Mouse (Mus musculus) kidney, adult 2 months (tissue): ENCODE data around the gene Fancd2os. TPM values are rescaled to one million over a fixed set of nuclear protein-coding genes. Genes with fewer than 3 reads are reported as not detected.

Source experiments
- DNase-seq: peaks from one replicate; pipeline ENCODE4 v3.0.0; 2021
- H3K27ac ChIP-seq: fragments of 200-500 bp; 2 replicates; pipeline ENCODE4 v1.5.1; 2012; ENCODE audit warnings: low read depth, low read length, control low read depth, inconsistent platforms; ENCODE audit not compliant: insufficient read depth
- H3K27me3 ChIP-seq: fragments of 200-500 bp; replicated peaks from 2 replicates; pipeline ENCODE4 v1.6.1; 2012; ENCODE audit warnings: mild to moderate bottlenecking, moderate library complexity, low read length, inconsistent platforms; ENCODE audit not compliant: control insufficient read depth, insufficient read depth
- H3K36me3 ChIP-seq: fragments of 200-500 bp; 2 replicates; pipeline ENCODE4 v1.6.1; 2012; ENCODE audit warnings: mild to moderate bottlenecking, moderate library complexity, low read length, inconsistent platforms; ENCODE audit not compliant: control insufficient read depth, insufficient read depth
- H3K4me1 ChIP-seq: fragments of 200-500 bp; 2 replicates; pipeline ENCODE4 v1.6.1; 2011; ENCODE audit warnings: low read length; ENCODE audit not compliant: control insufficient read depth, insufficient read depth
- H3K4me3 ChIP-seq: fragments of 200-500 bp; 2 replicates; pipeline ENCODE4 v1.5.1; 2011; ENCODE audit warnings: mild to moderate bottlenecking, low read depth, low read length, control low read depth; ENCODE audit not compliant: insufficient read depth
- CTCF ChIP-seq: fragments of 200-500 bp; conservative IDR thresholded peaks from 2 replicates; pipeline ENCODE4 v1.5.1; 2011; ENCODE audit warnings: low read depth, mild to moderate bottlenecking, control low read depth, low read length, moderate library complexity, mixed read lengths; ENCODE audit not compliant: insufficient read depth, insufficient read length
- POLR2A ChIP-seq: fragments of 200-500 bp; IDR thresholded peaks from one replicate; pipeline ENCODE4 v1.6.1; 2011; ENCODE audit warnings: low read depth, low read length, control low read depth
- WGBS: fragments of 180-500 bp; shearing (Covaris S2); methylation state at CpG from one replicate; pipeline ENCODE4 v1.1.7; 2018; 5-methylcytosine and 5-hydroxymethylcytosine counted together
- polyA plus RNA-seq: library from polyadenylated mRNA; depleted of rRNA; stranded (reverse); fragments of >200 nt; gene quantifications from 2 replicates; pipeline ENCODE4 v1.2.3, GENCODE M21; 2012

The Fancd2os gene
- polyA plus RNA-seq, 1 experiment: 1.3 TPM

- peak overlapping the region; percentile 38 for H3K4me3 ChIP-seq
- peak; percentile 84 for DNase-seq
- H3K4me1 ChIP-seq: peaks cover 13% of the 10 kb centered on the region
- no peaks in the 10 kb centered on the region for H3K27me3 ChIP-seq
- peak overlapping the region; percentile 85 for H3K27ac ChIP-seq
- H3K36me3 ChIP-seq: no peaks in the 10 kb centered on the region
- WGBS: 59% methylated on average over 4 of the region's 4 CpGs
- no peak for TF ChIP-seq POLR2A
- TF ChIP-seq CTCF: no peak
Measured at GRCm38 (mm10) chr6:113639201-113639600, 38.7 kb upstream of the Fancd2os start.

GRCm38 (mm10) chr6:113638302-113639040 is 38.0 kb upstream of the Fancd2os start, which contains the start of gene Irak2:
Gene Irak2 (plus strand): TSS chr6:113638467.
- 6% methylated on average over 37 of the region's 37 CpGs for WGBS
- Histone ChIP-seq H3K4me3 (peak within 1 kb of the TSS; percentile 96), H3K27me3 (no peaks in the 10 kb centered on the region), H3K4me1 (peaks cover 8% of the 10 kb centered on the region; the same call in 1 of the 2 replicates), H3K36me3 (no peaks in the 10 kb centered on the region), H3K27ac (peak within 1 kb of the TSS; percentile 85)
- TF ChIP-seq POLR2A: peak; percentile 84
- peak; percentile 96; the same call in 1 of the 2 replicates for TF ChIP-seq CTCF
- peak; percentile 97 for DNase-seq

GRCm38 (mm10) chr6:113632863-113633262 is 32.3 kb upstream of the Fancd2os start:
- H3K36me3 ChIP-seq: peaks cover 3% of the 10 kb centered on the region
- no peak for TF ChIP-seq POLR2A
- TF ChIP-seq CTCF: no peak
- WGBS: 93% methylated on average over 4 of the region's 4 CpGs
- no peak overlapping the region for H3K4me3 ChIP-seq
- DNase-seq: no peak
- H3K27me3 ChIP-seq: no peaks in the 10 kb centered on the region
- no peaks in the 10 kb centered on the region for H3K4me1 ChIP-seq
- H3K27ac ChIP-seq: no peak overlapping the region

DNA sequence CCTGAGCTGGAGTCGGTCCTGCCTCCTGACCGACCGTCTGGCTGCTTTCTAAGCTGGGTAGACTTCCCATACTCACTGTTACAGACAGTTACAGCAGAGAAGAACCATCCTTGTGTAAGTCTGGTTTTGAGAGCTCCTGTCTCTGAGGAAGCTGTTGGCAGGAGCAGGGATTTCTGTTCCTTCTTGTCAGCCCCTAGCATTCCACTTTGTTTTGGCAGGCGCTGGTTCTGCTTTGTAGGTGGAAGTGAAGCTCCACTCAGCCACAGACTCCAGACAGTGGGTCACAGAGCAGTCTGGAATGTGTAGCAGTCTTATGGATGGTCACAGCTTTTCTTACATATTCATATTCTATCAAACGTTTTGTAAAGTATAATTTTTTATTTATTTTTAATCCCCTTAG is 29.8 kb upstream of the Fancd2os start:
- TF ChIP-seq POLR2A (no peak), CTCF (no peak)
- Histone ChIP-seq H3K4me3 (no peak overlapping the region), H3K36me3 (peaks cover 3% of the 10 kb centered on the region), H3K27ac (no peak overlapping the region), H3K4me1 (no peaks in the 10 kb centered on the region), H3K27me3 (no peaks in the 10 kb centered on the region)
- no peak for DNase-seq
- WGBS: 82% methylated on average over 5 of the region's 5 CpGs

DNA sequence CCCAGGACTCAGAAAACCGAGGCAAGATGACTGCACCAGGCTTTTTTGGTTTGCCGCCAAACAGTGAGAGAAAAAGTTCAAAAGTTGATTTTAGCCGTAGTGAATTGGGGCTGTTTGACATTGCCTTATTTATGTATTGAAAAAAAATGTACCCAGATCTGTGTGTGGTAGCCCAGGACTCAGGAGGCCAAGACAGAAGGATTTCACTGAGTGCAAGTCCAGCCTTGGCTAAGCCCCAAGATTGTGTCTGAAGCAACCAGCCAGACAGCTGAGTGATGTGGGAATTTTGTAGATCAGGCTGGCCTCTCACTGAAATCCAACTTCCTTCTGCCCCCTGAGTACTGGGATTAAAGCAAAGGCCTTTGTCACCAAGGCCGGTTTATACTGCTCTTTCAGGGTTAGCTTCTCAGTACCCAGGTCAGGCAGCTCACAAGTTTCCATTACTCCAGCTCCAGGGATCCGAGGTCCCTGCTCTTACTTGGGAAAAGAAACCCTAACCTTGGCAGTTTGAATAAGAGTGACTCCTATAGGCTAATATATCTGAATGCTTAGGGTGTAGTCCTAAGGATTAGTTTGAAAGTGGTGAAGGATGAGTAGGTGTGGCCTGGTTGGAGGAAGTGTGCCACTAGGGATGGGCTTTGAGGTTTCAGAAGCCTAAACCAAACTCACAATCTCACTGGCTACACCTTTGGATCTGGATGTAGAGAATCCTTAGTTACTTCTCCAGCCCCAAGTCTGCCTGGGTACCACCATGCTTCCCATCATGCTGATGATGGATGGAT is 24.7 kb upstream of the Fancd2os start:
- DNase-seq: peak; percentile 34
- H3K27ac ChIP-seq: no peak overlapping the region
- no peak for TF ChIP-seq CTCF
- TF ChIP-seq POLR2A: no peak
- H3K4me3 ChIP-seq: no peak overlapping the region
- 33% methylated on average over 5 of the region's 5 CpGs for WGBS
- no peaks in the 10 kb centered on the region for H3K27me3 ChIP-seq
- H3K4me1 ChIP-seq: peaks cover 3% of the 10 kb centered on the region; the same call in 1 of the 2 replicates
- H3K36me3 ChIP-seq: no peaks in the 10 kb centered on the region

- WGBS: under 1% methylated on average over 76 of the region's 76 CpGs
- peak; percentile 95 for DNase-seq
- Histone ChIP-seq H3K36me3 (no peaks in the 10 kb centered on the region), H3K27ac (peak within 1 kb of the TSS; percentile 81), H3K27me3 (no peaks in the 10 kb centered on the region), H3K4me3 (peak within 1 kb of the TSS; percentile 83), H3K4me1 (peaks cover 3% of the 10 kb centered on the region; the same call in 1 of the 2 replicates)
- TF ChIP-seq CTCF (no peak), POLR2A (peak; percentile 42)
Measured at GRCm38 (mm10) chr6:113623941-113624751, 23.6 kb upstream of the Fancd2os start, which contains the start of gene Vhl. Gene Vhl (plus strand): TSS chr6:113623959.
